Mouse (Mus musculus) gastrocnemius, adult 8-10 months (tissue): ENCODE results near the gene Mto1. TPM values are rescaled to one million over a fixed set of nuclear protein-coding genes. Genes with fewer than 3 reads are reported as not detected.
A peak's percentile ranks its signal among the peaks of the same experiment; 100 is the strongest.
"Not testable (repeated sequence)": the region's sequence is repeated elsewhere in the genome, so short reads cannot be mapped to it uniquely, and the experiment has no call there.

Experiments
- DNase-seq, 2 experiments: peaks; one replicate each; pipeline ENCODE4 v3.0.0; 2022; ENCODE audit warnings: low spot score in 2 of 2
- total RNA-seq, 4 experiments: library from RNA; stranded (reverse); gene quantifications; 2 replicates each; pipeline ENCODE4 v1.2.4; 2022

Gene Mto1
- total RNA-seq, 4 experiments from 2014 or later, result 16.4 to 19.4 (median 18.0) TPM

GRCm38 (mm10) chr9:78475873-78476272, 27.9 kb downstream of the Mto1 start:
- no peak for DNase-seq

- DNase-seq, result no peak
Observed at GRCm38 (mm10) chr9:78476531-78477020, 28.6 kb downstream of the Mto1 start.

DNA sequence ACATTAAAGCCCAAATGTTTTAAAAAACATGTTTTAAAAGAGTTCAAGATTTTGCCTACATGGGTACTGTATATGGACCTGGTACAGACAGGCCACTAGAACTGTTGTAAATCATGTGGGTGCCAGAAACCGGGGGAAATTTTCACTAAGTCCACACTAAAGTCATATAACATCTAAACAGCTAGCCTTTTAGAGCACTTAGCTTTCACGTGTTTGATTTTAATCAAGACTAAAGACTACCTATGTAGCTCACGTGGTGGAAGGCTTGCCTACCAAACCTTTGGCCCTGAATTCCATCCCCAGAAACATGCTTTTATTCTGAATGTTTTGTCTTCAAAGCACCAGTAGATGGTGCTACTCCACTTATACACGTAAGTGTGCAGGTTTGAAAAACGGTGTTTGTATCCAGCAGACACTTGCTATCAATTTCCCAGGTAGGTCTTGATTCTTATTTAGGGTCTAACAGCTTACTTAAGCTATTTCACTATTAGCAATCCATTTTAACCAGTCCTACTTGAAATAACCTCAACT, 29.1 kb downstream of the Mto1 start:
- no peak for DNase-seq

DNA sequence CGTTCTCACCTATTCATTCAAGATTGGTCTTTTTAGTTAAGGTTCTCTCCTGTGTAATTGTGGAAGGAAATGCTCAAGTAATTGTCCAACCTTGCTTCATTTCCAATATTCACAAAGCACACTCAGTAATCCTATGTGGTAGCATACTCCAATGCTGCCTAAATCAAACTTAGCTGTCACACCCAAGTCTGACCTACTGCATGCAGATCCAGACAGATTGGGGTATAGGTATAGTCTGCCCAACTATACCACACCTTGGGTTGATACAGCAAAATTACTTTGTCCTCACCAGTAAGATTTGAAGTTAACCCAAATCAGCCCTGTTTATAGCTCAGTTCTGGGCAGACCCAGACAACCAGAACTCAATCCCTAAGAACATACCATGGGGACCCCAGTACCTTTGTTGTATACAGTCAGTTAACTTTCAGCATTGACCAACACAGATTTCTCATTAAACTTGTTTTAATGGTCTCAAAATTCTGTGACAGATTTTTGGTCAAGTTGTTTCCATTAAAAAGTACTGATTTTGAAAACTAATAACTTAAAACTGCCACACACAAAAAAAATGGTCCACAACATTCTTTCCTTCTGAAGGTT, 30.1 kb downstream of the Mto1 start:
- not testable (repeated sequence) for DNase-seq

- not testable (repeated sequence) for DNase-seq
Observed at GRCm38 (mm10) chr9:78479308-78479707, 31.3 kb downstream of the Mto1 start.

- not testable (repeated sequence) for DNase-seq
Observed at GRCm38 (mm10) chr9:78480227-78480626, 32.2 kb downstream of the Mto1 start.

DNA sequence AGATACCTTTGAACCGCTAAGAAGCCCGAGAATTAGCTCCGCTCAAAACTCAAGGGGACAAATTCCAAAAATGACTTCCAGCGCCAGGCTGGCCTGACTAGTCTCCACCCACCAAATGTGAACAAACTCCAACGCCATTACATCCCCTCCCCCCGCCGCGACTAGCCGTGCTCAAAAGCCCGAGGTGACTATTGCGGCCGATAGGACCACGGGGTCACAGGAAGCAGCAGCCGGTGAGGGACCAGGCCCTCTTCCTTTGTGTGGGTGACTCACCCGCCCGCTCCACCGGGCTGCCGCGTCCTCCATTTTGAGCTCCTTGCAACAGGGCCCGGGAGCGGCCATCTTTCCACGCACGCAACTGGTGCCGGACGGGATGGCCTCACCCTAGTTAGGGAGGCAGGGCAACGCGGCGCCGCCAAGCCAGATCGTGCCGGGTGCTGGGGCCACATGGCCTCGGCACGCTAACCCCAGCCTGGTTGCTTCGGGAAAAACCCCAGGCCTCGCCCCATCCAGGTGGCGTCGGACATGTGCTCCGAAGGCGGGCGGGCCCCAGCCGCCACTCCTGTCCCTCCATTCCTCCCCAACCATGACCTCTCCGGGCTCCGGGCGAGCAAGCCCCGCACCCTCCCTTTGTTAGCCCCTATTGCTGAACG, 32.8 kb downstream of the Mto1 start:
- DNase-seq, result peak; percentile 27 to 50

DNA sequence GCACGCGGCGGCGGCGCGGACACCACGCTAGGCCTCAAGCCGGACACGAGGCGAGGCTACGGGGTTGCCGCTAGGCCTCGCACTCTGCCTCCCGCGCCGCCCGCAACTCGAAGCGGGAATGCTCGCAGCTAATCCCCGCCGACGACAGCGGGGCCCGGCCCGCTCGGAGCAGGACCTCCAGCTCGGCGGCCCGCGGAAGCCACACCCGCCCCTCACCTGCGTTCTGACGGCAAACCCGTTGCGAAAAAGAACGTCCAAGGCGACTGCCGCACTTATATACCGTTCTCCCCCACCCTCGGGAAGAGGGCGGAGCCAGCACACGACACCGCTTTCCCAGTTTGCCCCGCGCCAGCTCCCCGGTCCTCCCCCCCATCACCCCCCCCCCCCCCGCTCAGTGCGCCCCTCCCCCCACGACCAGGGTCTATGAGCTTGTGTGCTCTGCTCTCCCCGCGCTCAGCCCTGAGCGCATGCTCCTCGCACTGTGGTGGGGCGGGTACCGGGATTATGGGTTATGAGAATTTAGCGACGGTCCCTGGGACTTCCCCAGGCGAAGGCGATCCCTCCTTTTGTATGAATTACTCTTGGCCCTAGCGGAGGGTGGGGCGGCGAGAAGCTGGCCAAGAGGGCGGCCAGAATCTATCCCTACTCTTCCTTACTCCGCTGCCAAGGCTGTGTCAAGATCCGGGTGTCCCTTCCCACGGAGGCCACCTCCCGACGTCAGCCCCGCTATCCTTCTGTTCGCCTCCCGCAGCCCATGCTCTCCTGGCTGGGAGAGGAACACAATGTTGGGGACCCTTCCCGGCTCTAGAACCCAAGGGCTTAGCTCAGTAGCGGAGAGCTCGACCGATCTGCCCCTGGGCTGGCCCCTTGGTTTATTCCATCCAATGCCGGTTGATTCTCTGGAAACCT, 33.7 kb downstream of the Mto1 start:
- DNase-seq, result peak; percentile 84 to 90

DNA sequence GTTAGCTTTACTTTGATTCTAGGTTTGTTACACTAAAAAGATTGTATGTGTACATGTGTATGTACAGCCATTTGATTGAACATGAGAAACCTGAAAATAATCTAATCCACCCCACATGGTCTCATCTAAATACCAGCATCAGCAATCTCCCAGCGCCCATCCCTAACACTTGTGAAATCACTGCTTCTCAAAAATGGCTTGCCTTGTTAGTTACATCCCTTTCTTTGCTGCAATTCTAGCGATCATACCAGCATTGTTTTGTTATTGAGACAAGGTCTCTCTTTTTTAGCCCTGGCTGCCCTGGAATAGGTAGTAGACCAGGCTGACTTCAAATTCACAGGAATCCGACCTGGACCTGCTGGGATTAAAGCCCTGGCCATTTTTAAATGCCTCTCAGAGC, 34.4 kb downstream of the Mto1 start:
- DNase-seq, result no peak

DNA sequence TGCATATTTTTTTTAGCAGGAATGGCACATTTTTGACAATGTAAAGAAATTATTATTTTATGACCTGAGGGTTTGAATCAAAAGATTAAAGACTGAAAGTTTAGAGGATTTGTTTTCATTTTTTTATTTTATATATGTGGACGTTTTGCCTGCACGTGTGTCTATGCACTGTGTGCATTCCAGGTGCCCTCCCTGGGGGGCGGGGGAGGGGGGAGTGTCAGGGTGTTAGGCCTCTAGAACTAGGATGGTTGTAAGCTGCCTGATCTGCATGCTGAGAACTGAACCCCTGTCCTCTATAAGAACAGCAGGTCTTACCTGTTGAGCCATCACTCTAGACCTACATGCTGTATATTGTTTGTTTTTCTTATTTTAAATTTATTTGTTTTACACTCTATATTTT, 36.7 kb downstream of the Mto1 start:
- DNase-seq, result no peak

DNA sequence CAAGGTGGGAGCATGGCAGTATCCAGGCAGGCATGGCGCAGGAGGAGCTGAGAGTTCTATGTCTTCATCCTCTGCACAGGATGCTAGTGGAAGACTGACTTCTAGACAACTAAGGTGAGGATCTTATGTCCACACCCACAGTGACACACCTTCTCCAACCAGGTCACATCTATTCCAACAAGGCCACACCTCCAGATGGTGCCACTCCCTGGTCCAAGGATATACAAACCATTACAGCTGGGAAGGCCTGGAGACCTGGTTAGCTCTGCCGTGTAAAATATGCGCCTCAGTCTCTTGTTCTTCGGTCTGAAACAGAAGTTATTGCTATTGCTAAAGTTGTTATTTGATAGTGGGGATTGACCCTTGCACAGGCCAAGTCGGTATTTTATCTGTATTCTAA, 40.0 kb downstream of the Mto1 start:
- DNase-seq, result not testable (repeated sequence)

DNA sequence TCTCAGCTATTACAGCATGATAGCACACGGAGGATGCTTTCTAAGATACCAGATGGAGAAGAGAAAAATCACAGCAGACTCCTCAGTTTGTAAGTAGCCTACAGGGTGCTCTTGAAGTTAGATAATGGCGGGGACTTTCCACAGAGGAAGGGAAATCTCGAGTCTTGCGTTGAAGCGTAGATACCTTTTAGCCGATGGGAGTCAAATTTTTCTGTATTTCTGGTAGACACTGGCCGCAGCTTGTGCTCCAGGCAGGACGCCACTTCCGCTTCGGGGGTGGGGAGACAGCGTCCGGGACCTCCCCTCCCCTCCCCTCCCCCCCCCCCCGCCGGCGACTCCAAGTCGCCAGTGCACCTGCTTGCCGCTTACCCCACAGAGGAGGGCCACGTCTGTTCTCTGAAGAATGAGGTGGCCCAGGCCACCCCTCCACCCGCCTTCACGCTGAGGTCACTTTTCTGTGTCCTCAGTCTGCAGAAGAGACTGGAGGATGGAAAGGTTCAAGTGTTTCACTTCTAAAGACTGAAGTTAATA, 40.9 kb downstream of the Mto1 start, which contains the start of gene Eef1a1:
TSS of gene Eef1a1 (minus strand) at position 262 of the 531 bp plus-strand sequence.
- DNase-seq, result peak in 1 of 2 experiments; percentile 6

DNA sequence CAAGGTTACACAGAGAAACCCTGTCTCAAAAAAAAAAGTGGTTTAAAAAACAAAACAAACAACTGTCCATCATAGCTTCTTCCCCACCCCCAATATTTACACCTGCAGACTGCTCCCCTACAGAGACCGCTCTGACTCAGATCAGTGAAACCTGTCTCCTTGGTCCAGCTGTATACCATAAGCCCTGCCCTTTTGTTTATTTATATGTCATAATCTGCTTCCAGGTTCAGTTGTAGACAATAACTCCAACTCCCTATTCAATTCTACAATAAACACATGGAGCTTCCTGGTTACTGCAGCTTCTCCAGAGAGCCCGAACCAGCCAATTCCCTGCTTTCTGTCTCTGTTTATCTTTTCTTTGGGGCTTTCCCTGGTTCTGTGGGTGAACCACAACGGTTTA, 43.2 kb downstream of the Mto1 start:
- no peak for DNase-seq

DNA sequence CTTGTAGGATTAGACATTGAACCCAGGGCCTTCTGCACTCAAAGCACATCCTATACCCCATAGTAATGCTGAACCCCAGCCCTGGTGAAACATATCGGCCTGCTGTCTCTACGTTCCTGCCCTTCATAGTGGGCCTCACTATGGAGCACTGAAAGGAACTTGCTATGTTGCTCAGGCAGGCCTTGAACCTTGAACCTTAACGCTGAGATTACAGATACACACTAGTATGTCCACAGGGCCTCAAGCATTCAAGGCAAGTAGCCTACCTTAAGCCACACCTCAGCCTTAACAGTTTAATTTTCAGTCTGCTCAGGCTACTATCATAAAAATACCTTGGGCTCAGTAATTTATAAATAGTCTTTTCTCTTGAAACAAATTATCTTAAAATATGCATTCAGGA, 44.2 kb downstream of the Mto1 start:
- DNase-seq, result no peak

- no peak for DNase-seq
Observed at GRCm38 (mm10) chr9:78493171-78493570, 45.2 kb downstream of the Mto1 start.

GRCm38 (mm10) chr9:78500386-78500785, 52.4 kb downstream of the Mto1 start:
- no peak for DNase-seq

DNA sequence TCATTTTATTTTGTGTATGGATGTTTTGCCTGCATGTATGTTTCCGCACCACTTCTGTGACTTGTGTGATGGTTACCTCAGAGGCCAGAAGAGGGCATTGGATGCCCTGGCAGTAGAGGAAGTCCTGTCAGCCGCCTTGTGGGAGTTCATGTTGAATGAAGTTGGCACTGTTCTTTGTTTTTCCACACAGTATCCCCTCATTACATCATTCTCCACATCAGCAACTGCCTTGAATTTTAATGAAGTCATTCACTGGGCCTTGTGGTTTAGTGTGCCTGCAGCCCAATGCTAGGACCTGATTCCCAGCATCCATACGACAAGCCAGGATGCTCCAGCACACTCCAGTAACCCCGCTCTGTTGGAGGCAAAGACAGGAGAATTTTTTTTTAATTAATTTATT, 53.3 kb downstream of the Mto1 start:
- DNase-seq, result no peak

DNA sequence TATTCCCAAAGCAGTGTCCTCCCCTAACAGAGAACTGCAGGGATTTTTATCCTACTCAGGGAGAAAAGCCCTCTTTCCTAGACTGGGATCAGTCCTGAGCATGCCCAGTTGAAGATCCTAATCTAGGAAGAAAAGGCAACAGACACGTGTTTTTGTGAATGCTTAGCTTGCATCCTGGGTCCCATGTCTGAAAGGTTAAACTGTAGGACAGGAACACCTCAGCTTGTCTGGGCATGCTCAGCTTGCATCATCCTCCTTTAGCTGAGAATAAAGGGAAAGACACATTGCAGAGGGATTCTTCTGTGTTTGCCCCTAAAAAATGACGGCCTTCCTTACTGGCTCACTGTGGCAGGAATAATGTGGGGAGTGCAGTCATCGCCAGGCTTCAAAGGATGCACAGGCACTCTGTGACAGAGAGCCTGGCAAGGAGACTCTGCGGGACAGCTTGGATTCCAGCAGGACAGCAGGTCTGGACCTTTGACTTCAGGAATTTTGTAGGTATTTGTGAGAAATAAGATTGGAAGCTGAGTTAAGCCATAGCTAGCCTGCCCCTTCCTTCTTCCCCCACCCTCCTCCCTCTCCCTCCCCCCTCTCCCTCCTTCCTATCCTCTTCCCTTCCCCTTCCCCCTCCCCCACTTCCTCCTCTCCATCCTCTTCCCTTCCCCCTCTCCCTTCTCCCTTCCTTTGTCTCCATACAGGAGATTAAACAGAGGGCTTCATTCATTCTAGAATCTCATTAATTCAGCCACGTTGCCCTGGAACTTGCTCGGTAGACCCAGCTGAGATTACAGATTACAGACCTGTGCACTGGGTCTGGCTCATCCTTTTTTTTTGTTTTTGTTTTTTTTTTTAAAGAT, 55.4 kb downstream of the Mto1 start:
- no peak for DNase-seq

- DNase-seq, result no peak
Observed at GRCm38 (mm10) chr9:78504133-78504532, 56.1 kb downstream of the Mto1 start.

GRCm38 (mm10) chr9:78504679-78505078, 56.7 kb downstream of the Mto1 start:
- DNase-seq, result no peak

DNA sequence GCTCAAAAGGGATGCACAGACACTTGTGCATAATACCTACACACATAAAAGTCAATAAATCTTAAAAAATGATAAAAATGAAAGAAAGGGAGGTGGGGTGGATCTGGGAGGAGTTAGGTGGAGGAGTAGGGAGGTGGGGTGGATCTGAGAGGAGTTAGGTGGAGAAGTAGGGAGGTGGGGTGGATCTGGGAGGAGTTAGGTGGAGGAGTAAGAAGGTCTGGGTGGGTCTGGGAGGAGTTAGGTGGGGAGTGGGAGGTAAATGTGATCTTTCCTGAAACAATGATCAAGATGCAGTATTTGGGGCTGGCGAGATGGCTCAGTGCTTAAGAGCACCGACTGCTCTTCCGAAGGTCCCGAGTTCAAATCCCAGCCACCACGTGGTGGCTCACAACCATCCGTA, 57.2 kb downstream of the Mto1 start:
- DNase-seq, result no peak
